Mouse (Mus musculus) G1E (cell line): ENCODE results near the gene Scg5. TPM values are rescaled to one million over a fixed set of nuclear protein-coding genes. Genes with fewer than 3 reads are reported as not detected.

Experiments
- ATAC-seq: 2 replicates; pipeline ENCODE4 v1.8.0; 2016; ENCODE audit warnings: mild to moderate bottlenecking; ENCODE audit not compliant: insufficient number of reproducible peaks, poor library complexity, low FRiP score, severe bottlenecking; ENCODE audit errors: extremely low read depth
- DNase-seq: peaks from one replicate; pipeline ENCODE4 v3.0.0; 2012; ENCODE audit warnings: low spot score
- H3K27me3 ChIP-seq: 2 replicates; pipeline ENCODE4 v1.6.1; 2012; ENCODE audit warnings: mild to moderate bottlenecking, low read length, inconsistent platforms; ENCODE audit not compliant: insufficient read depth
- H3K36me3 ChIP-seq: replicated peaks from 2 replicates; pipeline ENCODE3; 2012; ENCODE audit warnings: mild to moderate bottlenecking, inconsistent platforms
- H3K4me1 ChIP-seq: 2 replicates; pipeline ENCODE4 v1.6.1; 2012; ENCODE audit warnings: low read depth, low read length, inconsistent platforms, mixed read lengths; ENCODE audit not compliant: insufficient read depth
- H3K4me3 ChIP-seq: 2 replicates; pipeline ENCODE4 v1.5.1; 2012; ENCODE audit warnings: low read depth, mild to moderate bottlenecking, inconsistent platforms, low read length, moderate library complexity, mixed read lengths
- H3K9me3 ChIP-seq: replicated peaks from 2 replicates; pipeline ENCODE4 v1.6.1; 2012; ENCODE audit warnings: inconsistent platforms
- CTCF ChIP-seq: IDR thresholded peaks from 2 replicates; pipeline ENCODE4 v1.5.1; 2012; ENCODE audit warnings: low read depth, low read length, inconsistent platforms, mixed read lengths
- GATA1 ChIP-seq: IDR thresholded peaks from 2 replicates; pipeline ENCODE4 v1.6.1; 2012; ENCODE audit warnings: borderline replicate concordance, low read length, inconsistent platforms, mixed read lengths
- GATA2 ChIP-seq: IDR thresholded peaks from 2 replicates; pipeline ENCODE4 v1.6.1; 2012; ENCODE audit warnings: low read depth, low read length, inconsistent platforms, borderline replicate concordance
- POLR2AphosphoS5 ChIP-seq: IDR thresholded peaks from 2 replicates; pipeline ENCODE4 v1.6.1; 2012; ENCODE audit warnings: low read depth, low read length, inconsistent platforms; ENCODE audit not compliant: insufficient replicate concordance
- TAL1 ChIP-seq: conservative IDR thresholded peaks from 2 replicates; pipeline ENCODE4 v1.6.1; 2012; ENCODE audit warnings: low read depth, low read length, inconsistent platforms, mixed read lengths
- polyA plus RNA-seq: library from polyadenylated mRNA; stranded (reverse); fragments of >175 nt; gene quantifications from 2 replicates; pipeline ENCODE4 v1.2.3, GENCODE M21; 2012
- total RNA-seq, 2 experiments: library from RNA; stranded (forward) in 1 of 2; stranded (reverse) in 1 of 2; fragments of 200-1000 nt in 1 of 2; fragments of >200 nt in 1 of 2; fragmentation: Nextera tagmentation in 1 of 2; gene quantifications; 2 replicates each; pipeline ENCODE4 v1.2.3; 2014 to 2017

Scg5 gene
- total and polyA plus RNA-seq, 3 experiments, result 0.27 TPM; not detected in 2

DNA sequence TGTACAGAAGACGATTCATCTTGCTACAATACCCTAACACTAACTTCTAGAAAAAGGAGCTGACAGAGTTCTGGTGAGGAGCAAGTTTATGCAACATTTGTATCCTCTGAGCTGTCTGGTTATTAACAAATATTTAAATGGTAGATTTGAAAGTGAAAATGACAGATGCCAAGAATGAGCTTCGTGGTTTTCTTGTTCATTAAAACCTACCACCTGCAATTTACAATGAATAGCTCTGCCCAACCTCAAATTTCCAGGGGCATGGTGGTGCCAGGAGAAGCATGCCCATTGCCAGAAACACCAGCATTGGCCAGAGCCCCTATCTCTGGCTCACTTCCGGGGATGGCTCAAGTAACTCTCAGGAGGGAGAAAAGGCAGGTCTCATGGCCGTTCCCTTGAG lies 47.4 kb downstream of the Scg5 start:
- TF ChIP-seq POLR2AphosphoS5 (no peak), GATA2 (no peak), GATA1 (no peak), CTCF (no peak), TAL1 (no peak)
- ATAC-seq (no peak), DNase-seq (no peak)
- no peaks in the 10 kb centered on the region for H3K4me1 ChIP-seq
- H3K4me3 ChIP-seq, result no peak overlapping the region
- peaks cover 3% of the 10 kb centered on the region for H3K9me3 ChIP-seq
- no peaks in the 10 kb centered on the region for H3K36me3 ChIP-seq
- H3K27me3 ChIP-seq, result no peaks in the 10 kb centered on the region

DNA sequence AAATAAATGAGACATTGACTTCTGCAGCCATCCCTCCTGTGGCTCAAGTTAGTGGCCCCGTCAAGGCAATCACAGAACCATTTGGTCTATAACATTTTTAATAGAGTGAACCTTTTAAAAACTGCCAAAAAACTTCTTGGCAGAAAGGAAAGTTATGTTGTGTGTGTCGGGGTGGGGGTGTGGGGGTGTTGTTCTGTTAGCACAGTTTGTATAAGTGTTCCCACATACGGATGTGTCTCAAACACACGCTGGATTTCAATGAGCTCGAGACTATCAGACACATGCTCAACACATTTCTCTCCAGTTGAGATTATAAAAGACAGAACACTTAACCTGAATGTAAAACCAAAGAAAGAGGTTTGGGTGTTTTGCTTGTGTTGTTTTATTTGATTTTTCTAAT lies 47.8 kb downstream of the Scg5 start:
- Histone ChIP-seq H3K9me3 (peaks cover 3% of the 10 kb centered on the region), H3K4me3 (no peak overlapping the region), H3K36me3 (no peaks in the 10 kb centered on the region), H3K27me3 (no peaks in the 10 kb centered on the region), H3K4me1 (no peaks in the 10 kb centered on the region)
- no peak for ATAC-seq
- DNase-seq, result no peak
- TF ChIP-seq GATA1 (no peak), TAL1 (no peak), POLR2AphosphoS5 (no peak), CTCF (no peak), GATA2 (no peak)

DNA sequence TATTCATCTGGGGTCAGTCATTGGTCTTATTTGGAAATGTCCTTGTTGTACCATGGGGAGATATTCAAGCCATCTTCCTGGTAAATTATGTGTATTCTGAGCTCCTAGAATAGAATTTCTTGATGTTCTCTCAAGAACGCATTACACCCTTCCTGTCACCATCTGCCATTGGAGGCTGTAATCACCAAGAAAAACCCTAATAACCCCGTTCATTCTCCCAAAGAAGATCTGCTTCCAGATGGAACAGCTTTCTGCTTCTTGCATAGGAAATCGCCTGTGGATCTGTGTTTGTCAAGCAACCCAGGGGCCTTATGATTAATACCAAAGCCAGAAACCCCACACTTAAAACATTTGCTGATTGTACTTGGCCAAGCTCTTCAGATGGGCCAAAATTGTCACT lies 49.6 kb downstream of the Scg5 start:
- Histone ChIP-seq H3K4me3 (no peak overlapping the region), H3K4me1 (no peaks in the 10 kb centered on the region), H3K27me3 (no peaks in the 10 kb centered on the region), H3K9me3 (peaks cover 3% of the 10 kb centered on the region), H3K36me3 (no peaks in the 10 kb centered on the region)
- DNase-seq (no peak), ATAC-seq (no peak)
- no peak for TF ChIP-seq GATA2
- TF ChIP-seq GATA1, result no peak
- TF ChIP-seq POLR2AphosphoS5, result no peak
- no peak for TF ChIP-seq TAL1
- TF ChIP-seq CTCF, result no peak

DNA sequence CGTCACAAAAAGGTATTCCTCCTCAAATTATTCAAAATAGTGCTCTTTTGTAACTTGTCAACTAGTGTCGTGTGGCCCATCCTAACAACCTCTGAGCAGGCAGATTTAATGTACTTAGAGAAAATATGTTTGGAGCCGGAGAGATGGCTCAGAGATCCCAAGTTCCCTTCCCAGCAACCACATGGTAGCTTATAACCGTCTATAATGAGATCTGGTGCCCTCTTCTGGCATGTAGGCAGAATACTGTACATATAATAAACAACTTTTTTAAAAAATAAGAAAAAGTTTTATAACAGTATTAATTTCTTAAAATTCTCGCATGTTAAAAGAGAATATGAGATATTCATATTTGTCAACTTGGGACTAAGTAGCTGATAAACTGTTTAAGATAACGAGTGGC lies 50.9 kb downstream of the Scg5 start:
- no peak for TF ChIP-seq GATA1
- no peak for TF ChIP-seq CTCF
- no peak for TF ChIP-seq TAL1
- TF ChIP-seq POLR2AphosphoS5, result no peak
- no peak for TF ChIP-seq GATA2
- ATAC-seq, result no peak
- Histone ChIP-seq H3K9me3 (peaks cover 3% of the 10 kb centered on the region), H3K4me3 (no peak overlapping the region), H3K36me3 (no peaks in the 10 kb centered on the region), H3K27me3 (no peaks in the 10 kb centered on the region), H3K4me1 (no peaks in the 10 kb centered on the region)
- no peak for DNase-seq

DNA sequence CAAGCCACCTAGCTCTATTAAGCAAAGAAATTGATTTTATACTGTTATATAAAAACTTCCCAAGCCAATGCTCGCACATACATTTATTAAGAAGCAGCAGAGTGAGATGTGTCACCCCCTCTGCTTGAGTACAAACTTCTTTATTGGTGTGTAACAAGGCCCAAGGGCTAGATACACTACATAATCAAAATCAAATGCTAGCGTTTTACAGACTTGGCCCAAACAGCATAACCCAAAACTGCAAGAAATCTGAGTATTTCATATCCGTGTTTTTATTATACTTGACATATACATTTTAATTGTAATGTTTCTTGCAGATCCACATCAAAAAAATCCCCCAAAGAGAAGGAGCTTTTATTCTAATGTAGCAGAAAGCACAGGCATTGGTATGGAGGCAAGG lies 52.6 kb downstream of the Scg5 start:
- TF ChIP-seq POLR2AphosphoS5 (no peak), CTCF (no peak), GATA2 (no peak), TAL1 (no peak), GATA1 (no peak)
- no peak for DNase-seq

DNA sequence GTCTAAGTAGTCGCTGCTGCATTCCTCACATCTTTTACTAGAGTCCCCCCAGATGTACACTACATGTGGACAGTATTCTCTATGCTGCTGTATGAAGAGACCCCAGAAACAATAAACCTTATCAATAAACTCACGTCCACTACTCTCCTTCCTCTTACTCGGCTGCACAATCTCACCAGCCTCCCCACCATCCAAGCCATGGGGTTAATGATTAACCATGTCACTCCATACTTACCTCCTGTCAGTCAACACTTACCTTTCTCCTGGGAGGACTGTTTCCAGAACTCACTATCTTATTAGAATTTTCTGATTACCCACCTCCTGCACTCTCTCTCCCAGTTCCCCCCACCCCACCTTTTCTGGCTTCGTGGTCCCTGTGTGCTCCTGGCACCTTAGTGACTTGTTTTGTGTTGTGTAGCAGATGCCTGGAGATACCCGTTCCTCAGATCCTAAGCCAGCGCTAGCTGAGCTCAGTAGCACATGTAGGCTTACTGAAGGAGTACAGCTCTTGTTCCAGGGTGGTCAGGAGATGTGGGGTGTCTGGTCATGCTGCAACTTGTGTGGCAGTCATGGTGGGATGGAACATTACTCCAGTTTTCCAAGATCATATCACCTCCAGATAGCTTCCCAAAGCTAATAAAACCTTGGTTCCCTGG lies 54.6 kb downstream of the Scg5 start:
- ATAC-seq, result no peak
- Histone ChIP-seq H3K4me1 (no peaks in the 10 kb centered on the region), H3K27me3 (no peaks in the 10 kb centered on the region), H3K4me3 (no peak overlapping the region), H3K36me3 (no peaks in the 10 kb centered on the region), H3K9me3 (peaks cover 3% of the 10 kb centered on the region)
- no peak for DNase-seq
- TF ChIP-seq POLR2AphosphoS5 (no peak), GATA2 (no peak), TAL1 (no peak), GATA1 (no peak), CTCF (no peak)

More for the DNA sequence above, 52.6 kb downstream of the Scg5 start:
- Histone ChIP-seq H3K4me1 (no peaks in the 10 kb centered on the region), H3K4me3 (no peak overlapping the region), H3K9me3 (peaks cover 3% of the 10 kb centered on the region), H3K27me3 (no peaks in the 10 kb centered on the region), H3K36me3 (no peaks in the 10 kb centered on the region)
- ATAC-seq, result no peak
